ENCODE assay signal across 8 mouse cellular contexts in genomic region chr13:112100592-112101420, GRCm38 (mm10).
DNase-seq lines count a peak whose midpoint lies in the region; ATAC-seq and TF ChIP-seq lines count a peak whose summit lies in the region.

No protein-coding gene starts in this region.

- peak; percentile 51 to 52 for DNase-seq in adrenal gland, adult 18-20 months (ENCODE audit: low spot score in 2 of 2)
- peak; percentile 54 to 67 for DNase-seq in cerebellum, postnatal 36 days
- DNase-seq in frontal cortex, postnatal 36 days (ENCODE audit: low spot score in 2 of 2), result peak; percentile 17 to 40
- peak in 1 of 2 experiments; percentile 45 for DNase-seq in left cerebral cortex, adult 2 months (ENCODE audit: extremely low spot score in 1 of 2, low spot score in 2 of 2)
- DNase-seq in lung, postnatal 36 days, result peak; percentile 81
- peak; percentile 82 for DNase-seq in retina, postnatal 1 day
- DNase-seq in yolk sac, embryonic 10.5 days (ENCODE audit: low spot score), result peak; percentile 78

- no peaks in the 10 kb centered on the region for H3K9me3 ChIP-seq in hindbrain, embryonic 15.5 days

- ATAC-seq in hindbrain, embryonic 15.5 days (ENCODE audit: low FRiP score, low read depth), result peak; percentile 94

- peak overlapping the region; percentile 83 for H3K4me2 ChIP-seq in hindbrain, embryonic 15.5 days

- no peaks in the 10 kb centered on the region for H3K36me3 ChIP-seq in hindbrain, embryonic 15.5 days

- peak overlapping the region; percentile 94 for H3K27ac ChIP-seq in hindbrain, embryonic 15.5 days (replicated peaks)
- peak overlapping the region; percentile 36; the same call in 1 of the 2 replicates for H3K27ac ChIP-seq in left cerebral cortex, adult 2 months

- peaks cover 15% of the 10 kb centered on the region for H3K4me1 ChIP-seq in hindbrain, embryonic 15.5 days (replicated peaks)

- TF ChIP-seq CTCF in left cerebral cortex, adult 2 months (IDR thresholded peaks at IDR 0.05), result no peak

- intact Hi-C loops in left cerebral cortex, adult 2 months (cut with DNase I), result no loop called here

- no peaks in the 10 kb centered on the region for H3K27me3 ChIP-seq in hindbrain, embryonic 15.5 days

- WGBS in hindbrain, embryonic 15.5 days, result 2% methylated on average over 31 of the region's 31 CpGs

- H3K4me3 ChIP-seq in hindbrain, embryonic 15.5 days, result peak overlapping the region; percentile 49
- H3K4me3 ChIP-seq in left cerebral cortex, adult 2 months, result peak overlapping the region; percentile 50

- H3K9ac ChIP-seq in hindbrain, embryonic 15.5 days, result peak overlapping the region; percentile 61
